Mouse (Mus musculus) hindbrain, embryonic 16.5 days (tissue): ENCODE measurements around the gene Idh3a. TPM values are rescaled to one million over a fixed set of nuclear protein-coding genes. Genes with fewer than 3 reads are reported as not detected.

Experiments
- ATAC-seq: fragments of 200-750 bp; cut with Nextera tagmentation; 2 replicates; pipeline ENCODE4 v1.8.0; 2017; ENCODE audit warnings: moderate TSS enrichment, moderate library complexity
- H3K27ac ChIP-seq: fragments of 300-500 bp; sonication (generic); 2 replicates; pipeline ENCODE4 v1.5.1; 2014; ENCODE audit warnings: low read depth, mild to moderate bottlenecking, control low read depth, low read length, moderate library complexity
- H3K27me3 ChIP-seq: fragments of 300-500 bp; sonication (generic); replicated peaks from 2 replicates; pipeline ENCODE4 v1.6.1; 2014; ENCODE audit warnings: low read length; ENCODE audit not compliant: control insufficient read depth, insufficient read depth
- H3K36me3 ChIP-seq: fragments of 300-500 bp; sonication (generic); 2 replicates; pipeline ENCODE4 v1.6.1; 2014; ENCODE audit warnings: mild to moderate bottlenecking, low read length, moderate library complexity, mixed read lengths; ENCODE audit not compliant: control insufficient read depth, insufficient read depth
- H3K4me1 ChIP-seq: fragments of 300-500 bp; sonication (generic); 2 replicates; pipeline ENCODE4 v1.6.1; 2014; ENCODE audit warnings: low read depth, low read length; ENCODE audit not compliant: control insufficient read depth, insufficient read depth
- H3K4me2 ChIP-seq: fragments of 300-500 bp; sonication (generic); 2 replicates; pipeline ENCODE4 v1.6.1; 2014; ENCODE audit warnings: mild to moderate bottlenecking, low read length, control low read depth, moderate library complexity
- H3K4me3 ChIP-seq: fragments of 300-500 bp; sonication (generic); 2 replicates; pipeline ENCODE4 v1.5.1; 2014; ENCODE audit warnings: mild to moderate bottlenecking, low read length, control low read depth, moderate library complexity
- H3K9ac ChIP-seq: fragments of 300-500 bp; sonication (generic); 2 replicates; pipeline ENCODE4 v1.6.1; 2014; ENCODE audit warnings: low read depth, mild to moderate bottlenecking, control low read depth, low read length, moderate library complexity
- H3K9me3 ChIP-seq: fragments of 300-500 bp; sonication (generic); 2 replicates; pipeline ENCODE4 v1.6.1; 2014; ENCODE audit warnings: mild to moderate bottlenecking, low read length, moderate library complexity; ENCODE audit not compliant: control insufficient read depth
- WGBS: fragments of 180-500 bp; shearing (Covaris S2); extraction: QIAGEN DNeasy Blood & Tissue Kit; methylation state at CpG from one replicate; pipeline ENCODE4 v1.1.7; 2014; 5-methylcytosine and 5-hydroxymethylcytosine counted together
- polyA plus RNA-seq: library from polyadenylated mRNA; unstranded; fragments of >200 nt; fragmentation: Nextera tagmentation; extraction: Ambion mirVana; gene quantifications from 2 replicates; pipeline ENCODE4 v1.2.1, GENCODE M21; 2015

Gene Idh3a
- polyA plus RNA-seq, 1 experiment from 2014 or later, result 191 TPM

GRCm38 (mm10) chr9:54639192-54639591, 53.1 kb downstream of the Idh3a start:
- 73% methylated on average over 2 of the region's 2 CpGs for WGBS
- ATAC-seq, result no peak

GRCm38 (mm10) chr9:54641548-54641947, 55.4 kb downstream of the Idh3a start:
- Histone ChIP-seq H3K4me2 (no peak overlapping the region), H3K9me3 (no peaks in the 10 kb centered on the region), H3K4me1 (no peaks in the 10 kb centered on the region; the same call in 1 of the 2 replicates), H3K27ac (no peak overlapping the region), H3K4me3 (no peak overlapping the region), H3K27me3 (no peaks in the 10 kb centered on the region), H3K36me3 (no peaks in the 10 kb centered on the region), H3K9ac (no peak overlapping the region)
- WGBS, result 79% methylated on average over 3 of the region's 3 CpGs
- ATAC-seq, result no peak

More at GRCm38 (mm10) chr9:54639192-54639591, 53.1 kb downstream of the Idh3a start:
- H3K36me3 ChIP-seq, result no peaks in the 10 kb centered on the region
- no peak overlapping the region for H3K9ac ChIP-seq
- H3K4me2 ChIP-seq, result no peak overlapping the region
- no peak overlapping the region for H3K27ac ChIP-seq
- no peak overlapping the region for H3K4me3 ChIP-seq
- no peaks in the 10 kb centered on the region for H3K27me3 ChIP-seq
- H3K4me1 ChIP-seq, result no peaks in the 10 kb centered on the region; the same call in 1 of the 2 replicates
- no peaks in the 10 kb centered on the region for H3K9me3 ChIP-seq

GRCm38 (mm10) chr9:54642149-54642548, 56.0 kb downstream of the Idh3a start:
- Histone ChIP-seq H3K4me2 (no peak overlapping the region), H3K36me3 (no peaks in the 10 kb centered on the region), H3K27me3 (no peaks in the 10 kb centered on the region), H3K27ac (no peak overlapping the region), H3K9me3 (no peaks in the 10 kb centered on the region), H3K9ac (no peak overlapping the region), H3K4me3 (no peak overlapping the region), H3K4me1 (no peaks in the 10 kb centered on the region; the same call in 1 of the 2 replicates)
- ATAC-seq, result no peak
- WGBS, result 69% methylated on average over 2 of the region's 2 CpGs

- H3K4me1 ChIP-seq, result no peaks in the 10 kb centered on the region; the same call in 1 of the 2 replicates
- H3K27ac ChIP-seq, result no peak overlapping the region
- 90% methylated on average over 4 of the region's 4 CpGs for WGBS
- no peaks in the 10 kb centered on the region for H3K36me3 ChIP-seq
- ATAC-seq, result no peak
- no peak overlapping the region for H3K4me2 ChIP-seq
- no peak overlapping the region for H3K4me3 ChIP-seq
- H3K27me3 ChIP-seq, result no peaks in the 10 kb centered on the region
- no peak overlapping the region for H3K9ac ChIP-seq
- no peaks in the 10 kb centered on the region for H3K9me3 ChIP-seq
Observed at GRCm38 (mm10) chr9:54642556-54642955, 56.4 kb downstream of the Idh3a start.

GRCm38 (mm10) chr9:54643179-54643578, 57.0 kb downstream of the Idh3a start:
- Histone ChIP-seq H3K4me3 (no peak overlapping the region), H3K4me1 (no peaks in the 10 kb centered on the region; the same call in 1 of the 2 replicates), H3K9ac (no peak overlapping the region), H3K36me3 (no peaks in the 10 kb centered on the region), H3K9me3 (no peaks in the 10 kb centered on the region), H3K4me2 (no peak overlapping the region), H3K27me3 (no peaks in the 10 kb centered on the region), H3K27ac (no peak overlapping the region)
- no peak for ATAC-seq
- WGBS, result 92% methylated on average over 7 of the region's 7 CpGs

GRCm38 (mm10) chr9:54645530-54645929, 59.4 kb downstream of the Idh3a start:
- H3K4me1 ChIP-seq, result no peaks in the 10 kb centered on the region
- H3K36me3 ChIP-seq, result no peaks in the 10 kb centered on the region
- WGBS, result 87% methylated on average over 6 of the region's 6 CpGs
- no peak for ATAC-seq
- H3K4me3 ChIP-seq, result no peak overlapping the region
- H3K27me3 ChIP-seq, result no peaks in the 10 kb centered on the region
- H3K4me2 ChIP-seq, result no peak overlapping the region
- no peaks in the 10 kb centered on the region for H3K9me3 ChIP-seq
- H3K27ac ChIP-seq, result no peak overlapping the region
- H3K9ac ChIP-seq, result no peak overlapping the region

GRCm38 (mm10) chr9:54646252-54646651, 60.1 kb downstream of the Idh3a start:
- no peak overlapping the region for H3K9ac ChIP-seq
- H3K4me3 ChIP-seq, result no peak overlapping the region
- no peaks in the 10 kb centered on the region for H3K27me3 ChIP-seq
- WGBS, result 86% methylated on average over 9 of the region's 9 CpGs
- ATAC-seq, result no peak
- H3K27ac ChIP-seq, result no peak overlapping the region
- H3K4me1 ChIP-seq, result no peaks in the 10 kb centered on the region
- H3K9me3 ChIP-seq, result no peaks in the 10 kb centered on the region
- H3K36me3 ChIP-seq, result no peaks in the 10 kb centered on the region
- no peak overlapping the region for H3K4me2 ChIP-seq

- Histone ChIP-seq H3K9me3 (no peaks in the 10 kb centered on the region), H3K4me2 (no peak overlapping the region), H3K4me1 (no peaks in the 10 kb centered on the region), H3K4me3 (no peak overlapping the region), H3K36me3 (no peaks in the 10 kb centered on the region), H3K9ac (no peak overlapping the region), H3K27me3 (no peaks in the 10 kb centered on the region), H3K27ac (no peak overlapping the region)
- ATAC-seq, result no peak
- WGBS, result 68% methylated on average over 2 of the region's 2 CpGs
Observed at GRCm38 (mm10) chr9:54647456-54647855, 61.3 kb downstream of the Idh3a start.

- Histone ChIP-seq H3K27ac (no peak overlapping the region), H3K9ac (no peak overlapping the region), H3K36me3 (no peaks in the 10 kb centered on the region), H3K4me1 (no peaks in the 10 kb centered on the region), H3K27me3 (no peaks in the 10 kb centered on the region), H3K4me3 (no peak overlapping the region), H3K4me2 (no peak overlapping the region), H3K9me3 (no peaks in the 10 kb centered on the region)
- 83% methylated on average over 1 of the region's 1 CpGs for WGBS
- no peak for ATAC-seq
Observed at GRCm38 (mm10) chr9:54649360-54649759, 63.2 kb downstream of the Idh3a start.

- no peak overlapping the region for H3K9ac ChIP-seq
- no peaks in the 10 kb centered on the region for H3K27me3 ChIP-seq
- H3K36me3 ChIP-seq, result no peaks in the 10 kb centered on the region
- no peak overlapping the region for H3K4me2 ChIP-seq
- H3K27ac ChIP-seq, result no peak overlapping the region
- ATAC-seq, result no peak
- H3K4me3 ChIP-seq, result no peak overlapping the region
- WGBS, result 83% methylated on average over 2 of the region's 2 CpGs
- no peaks in the 10 kb centered on the region for H3K4me1 ChIP-seq
- no peaks in the 10 kb centered on the region for H3K9me3 ChIP-seq
Observed at GRCm38 (mm10) chr9:54652778-54653177, 66.6 kb downstream of the Idh3a start.
